Mouse (Mus musculus) lung, postnatal 0 days (tissue): ENCODE measurements around the gene Prkcg. TPM values are rescaled to one million over a fixed set of nuclear protein-coding genes. Genes with fewer than 3 reads are reported as not detected.
A peak's percentile ranks its signal among the peaks of the same experiment; 100 is the strongest.

Experiments used
- ATAC-seq: fragments of 200-750 bp; cut with Nextera tagmentation; 2 replicates; pipeline ENCODE4 v1.8.0; 2017; ENCODE audit warnings: moderate library complexity
- DNase-seq: peaks from one replicate; pipeline ENCODE4 v3.0.0-alpha.2; 2016; ENCODE audit warnings: low spot score
- H3K27ac ChIP-seq: fragments of 300-500 bp; sonication (generic); 2 replicates; pipeline ENCODE4 v1.5.1; 2014; ENCODE audit warnings: antibody characterized with exemption, mild to moderate bottlenecking, low read length, mixed read lengths
- H3K27me3 ChIP-seq: fragments of 300-500 bp; sonication (generic); replicated peaks from 2 replicates; pipeline ENCODE4 v1.6.1; 2014; ENCODE audit warnings: low read length, mixed read lengths; ENCODE audit not compliant: insufficient read depth
- H3K36me3 ChIP-seq: fragments of 300-500 bp; sonication (generic); 2 replicates; pipeline ENCODE4 v1.6.1; 2014; ENCODE audit warnings: low read length, mixed read lengths; ENCODE audit not compliant: insufficient read depth
- H3K4me1 ChIP-seq: fragments of 300-500 bp; sonication (generic); 2 replicates; pipeline ENCODE4 v1.6.1; 2014; ENCODE audit warnings: antibody characterized with exemption, low read depth, low read length, mixed read lengths; ENCODE audit not compliant: insufficient read depth
- H3K4me2 ChIP-seq: fragments of 300-500 bp; sonication (generic); replicated peaks from 2 replicates; pipeline ENCODE4 v1.6.1; 2014; ENCODE audit warnings: low read depth, mild to moderate bottlenecking, low read length, moderate library complexity, mixed read lengths
- H3K4me3 ChIP-seq: fragments of 300-500 bp; sonication (generic); 2 replicates; pipeline ENCODE4 v1.5.1; 2014; ENCODE audit warnings: low read depth, low read length
- H3K9ac ChIP-seq: fragments of 300-500 bp; sonication (generic); replicated peaks from 2 replicates; pipeline ENCODE4 v1.6.1; 2014; ENCODE audit warnings: low read depth, mild to moderate bottlenecking
- H3K9me3 ChIP-seq: fragments of 300-500 bp; sonication (generic); 2 replicates; pipeline ENCODE4 v1.6.1; 2016; ENCODE audit warnings: low read length, mixed read lengths
- CTCF ChIP-seq: IDR thresholded peaks from 2 replicates; pipeline ENCODE4 v1.5.1; 2016; ENCODE audit warnings: antibody characterized with exemption, mild to moderate bottlenecking
- EP300 ChIP-seq: IDR thresholded peaks from 2 replicates; pipeline ENCODE4 v1.6.1; 2016; ENCODE audit warnings: antibody characterized with exemption, mild to moderate bottlenecking, control low read depth
- WGBS: fragments of 180-500 bp; shearing (Covaris S2); extraction: QIAGEN DNeasy Blood & Tissue Kit; methylation state at CpG from one replicate; pipeline ENCODE4 v1.1.7; 2014; 5-methylcytosine and 5-hydroxymethylcytosine counted together
- polyA plus RNA-seq: library from polyadenylated mRNA; unstranded; fragments of >200 nt; fragmentation: Nextera tagmentation; extraction: Ambion mirVana; gene quantifications from 2 replicates; pipeline ENCODE4 v1.2.1, GENCODE M21; 2015

Gene Prkcg
- polyA plus RNA-seq, 1 experiment from 2014 or later = 0.58 TPM

DNA sequence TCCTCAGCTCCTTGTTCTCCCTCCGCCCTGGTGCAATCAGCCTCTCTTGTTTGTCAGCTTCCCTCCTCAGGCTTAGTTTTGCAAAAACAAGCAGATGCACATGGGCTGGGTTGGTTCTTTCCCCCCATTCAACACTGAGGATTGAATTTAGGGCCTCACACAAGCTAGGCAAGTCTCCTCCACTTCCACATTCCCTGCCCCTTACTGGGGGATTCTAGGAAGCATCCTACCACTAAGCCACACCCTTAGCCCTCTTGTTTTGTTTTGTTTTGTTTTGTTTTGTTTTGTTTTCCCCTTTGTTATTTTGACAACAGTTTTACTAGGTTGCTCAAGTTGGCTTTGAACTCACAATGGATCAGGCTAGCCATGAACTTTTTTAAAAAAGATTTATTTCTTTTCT lies 71.7 kb downstream of the Prkcg start:
- Histone ChIP-seq H3K9ac (no peak overlapping the region), H3K27me3 (0 out of 2 replicates have a peak, but pooled peaks cover under 1% of the 10 kb centered on the region), H3K4me1 (no peaks in the 10 kb centered on the region), H3K36me3 (no peaks in the 10 kb centered on the region), H3K4me2 (no peak overlapping the region), H3K4me3 (no peak overlapping the region), H3K27ac (no peak overlapping the region), H3K9me3 (no peaks in the 10 kb centered on the region)
- TF ChIP-seq CTCF (no peak), EP300 (no peak)
- no peak for DNase-seq
- no peak for ATAC-seq
- WGBS = 86% methylated on average over 1 of the region's 1 CpGs

DNA sequence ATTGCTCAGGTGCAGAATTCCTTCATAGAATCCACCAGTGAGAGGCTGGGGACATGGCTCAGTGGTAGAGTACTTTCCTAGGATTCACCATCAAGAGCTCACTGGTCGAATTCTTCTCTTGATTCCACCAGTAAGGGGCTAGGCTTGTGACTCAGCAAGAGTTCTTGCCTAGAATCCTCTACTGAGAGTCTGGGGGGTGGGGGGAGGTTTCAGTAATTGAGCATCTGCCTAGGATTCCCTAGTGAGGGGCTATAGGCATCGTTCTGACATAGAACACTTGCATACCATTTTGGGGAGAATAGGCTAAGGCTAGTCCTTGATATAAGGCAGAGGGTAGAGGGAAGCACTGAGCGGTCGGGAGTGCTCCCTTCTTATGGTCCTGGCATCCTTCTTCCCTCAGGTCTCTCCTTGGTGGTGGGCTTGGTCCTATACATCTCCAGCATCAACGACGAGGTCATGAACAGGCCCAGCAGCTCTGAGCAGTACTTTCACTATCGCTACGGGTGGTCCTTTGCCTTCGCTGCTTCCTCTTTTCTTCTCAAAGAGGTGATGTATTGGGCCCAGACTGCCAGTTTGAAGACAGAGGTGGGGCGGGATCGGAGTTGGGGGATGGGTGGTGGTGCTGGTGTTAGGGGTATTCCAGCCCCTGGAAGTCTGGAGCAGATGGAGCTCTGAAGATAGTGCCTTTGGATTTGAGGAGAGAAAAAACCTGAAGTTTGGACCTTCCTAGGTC lies 76.7 kb downstream of the Prkcg start:
- H3K4me2 ChIP-seq = no peak overlapping the region
- no peak for TF ChIP-seq CTCF
- no peak for TF ChIP-seq EP300
- 0 out of 2 replicates have a peak, but pooled peaks cover 5% of the 10 kb centered on the region for H3K27me3 ChIP-seq
- H3K27ac ChIP-seq = no peak overlapping the region
- ATAC-seq = no peak
- H3K36me3 ChIP-seq = no peaks in the 10 kb centered on the region
- H3K4me3 ChIP-seq = no peak overlapping the region
- H3K9ac ChIP-seq = no peak overlapping the region
- H3K4me1 ChIP-seq = no peaks in the 10 kb centered on the region
- 29% methylated on average over 11 of the region's 11 CpGs for WGBS
- H3K9me3 ChIP-seq = no peaks in the 10 kb centered on the region
- DNase-seq = no peak

DNA sequence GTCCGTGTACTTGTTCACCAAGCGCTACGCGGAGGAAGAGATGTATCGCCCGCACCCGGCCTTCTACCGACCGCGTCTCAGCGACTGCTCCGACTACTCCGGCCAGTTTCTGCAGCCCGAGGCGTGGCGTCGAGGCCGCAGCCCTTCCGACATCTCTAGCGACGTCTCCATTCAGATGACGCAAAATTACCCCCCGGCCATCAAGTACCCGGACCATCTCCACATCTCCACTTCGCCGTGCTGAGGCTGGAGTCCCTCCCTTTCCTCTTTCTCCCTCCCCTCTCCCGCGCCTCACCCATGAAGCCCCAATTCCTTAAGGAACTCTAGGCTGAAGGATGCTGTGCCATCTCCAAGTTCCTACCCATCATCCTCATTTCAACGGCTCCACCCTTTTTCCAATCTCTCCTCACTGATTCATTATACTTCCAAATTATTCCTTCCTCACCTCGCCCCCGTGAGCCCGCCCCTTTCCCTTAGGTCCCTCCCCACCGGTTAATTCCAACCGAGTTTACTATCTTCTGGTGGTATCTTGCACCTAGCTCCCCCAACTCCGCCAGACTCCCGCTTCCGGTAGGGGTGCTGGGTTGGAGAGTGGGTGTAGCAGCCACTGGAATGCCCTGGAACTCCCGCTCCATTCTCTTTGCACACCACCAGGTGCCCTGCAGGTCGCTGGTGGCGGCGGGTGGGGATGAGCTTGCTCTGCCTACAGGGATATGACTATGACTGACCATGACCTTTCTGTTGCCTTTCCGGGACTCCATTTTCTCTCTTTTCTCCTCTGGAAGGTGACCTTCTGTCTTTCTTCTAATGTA lies 77.9 kb downstream of the Prkcg start:
- no peak for DNase-seq
- ATAC-seq = no peak
- H3K27me3 ChIP-seq = 0 out of 2 replicates have a peak, but pooled peaks cover 5% of the 10 kb centered on the region
- H3K4me1 ChIP-seq = no peaks in the 10 kb centered on the region
- H3K4me2 ChIP-seq = 0 out of 2 replicates have a peak overlapping the region, but pooled peaks have one; percentile 8
- no peaks in the 10 kb centered on the region for H3K9me3 ChIP-seq
- no peaks in the 10 kb centered on the region for H3K36me3 ChIP-seq
- no peak overlapping the region for H3K27ac ChIP-seq
- H3K9ac ChIP-seq = no peak overlapping the region
- TF ChIP-seq EP300 = no peak
- no peak for TF ChIP-seq CTCF
- 16% methylated on average over 38 of the region's 42 CpGs for WGBS
- no peak overlapping the region for H3K4me3 ChIP-seq

DNA sequence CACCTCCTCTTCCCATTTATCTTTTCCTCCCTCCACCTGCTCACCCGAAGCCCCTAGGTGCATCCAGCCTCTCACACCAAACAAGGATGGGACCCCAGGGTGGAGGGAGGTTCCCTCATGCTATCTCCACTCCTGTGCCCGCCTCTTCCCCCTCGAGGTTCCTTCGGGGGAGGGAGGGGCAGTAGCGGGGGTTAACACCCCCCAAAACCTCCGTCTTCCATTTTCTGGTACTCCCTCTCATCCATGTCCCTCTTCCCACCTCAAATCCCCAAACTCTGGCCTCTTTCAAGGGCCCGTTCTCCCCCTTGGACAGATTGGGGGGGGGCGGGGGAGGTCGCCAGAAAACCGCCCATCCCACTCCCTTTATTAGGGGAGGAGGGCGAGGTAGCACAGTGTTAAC lies 78.6 kb downstream of the Prkcg start:
- Histone ChIP-seq H3K36me3 (no peaks in the 10 kb centered on the region), H3K4me3 (no peak overlapping the region), H3K9me3 (no peaks in the 10 kb centered on the region), H3K27me3 (0 out of 2 replicates have a peak, but pooled peaks cover 5% of the 10 kb centered on the region), H3K9ac (no peak overlapping the region), H3K27ac (no peak overlapping the region), H3K4me2 (no peak overlapping the region), H3K4me1 (no peaks in the 10 kb centered on the region)
- no peak for ATAC-seq
- DNase-seq = no peak
- WGBS = 11% methylated on average over 9 of the region's 11 CpGs
- TF ChIP-seq EP300 = no peak
- TF ChIP-seq CTCF = no peak

DNA sequence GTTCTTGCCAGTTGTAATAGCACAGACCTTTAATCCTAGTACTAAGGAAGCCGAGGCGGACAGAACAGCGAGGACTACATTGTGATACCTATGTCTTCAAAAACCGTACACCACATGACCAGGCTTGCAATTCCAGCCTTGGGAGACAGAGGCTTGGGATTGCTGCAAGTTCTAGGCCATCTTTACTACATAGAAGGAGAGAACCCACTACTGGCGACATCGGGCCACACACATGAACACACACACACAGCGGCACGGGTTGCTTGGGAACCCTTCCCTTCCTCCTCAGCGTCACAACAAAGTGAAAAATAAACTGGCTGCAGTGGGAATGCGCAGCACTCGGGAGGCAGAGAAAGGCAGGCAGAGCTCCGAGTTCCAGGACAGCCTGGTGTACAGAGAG lies 79.3 kb downstream of the Prkcg start:
- no peak overlapping the region for H3K4me3 ChIP-seq
- H3K4me2 ChIP-seq = no peak overlapping the region
- H3K36me3 ChIP-seq = no peaks in the 10 kb centered on the region
- H3K27me3 ChIP-seq = 0 out of 2 replicates have a peak, but pooled peaks cover 5% of the 10 kb centered on the region
- TF ChIP-seq CTCF = no peak
- no peak for TF ChIP-seq EP300
- H3K27ac ChIP-seq = no peak overlapping the region
- no peaks in the 10 kb centered on the region for H3K4me1 ChIP-seq
- 27% methylated on average over 12 of the region's 12 CpGs for WGBS
- no peak for ATAC-seq
- no peaks in the 10 kb centered on the region for H3K9me3 ChIP-seq
- DNase-seq = no peak
- no peak overlapping the region for H3K9ac ChIP-seq

DNA sequence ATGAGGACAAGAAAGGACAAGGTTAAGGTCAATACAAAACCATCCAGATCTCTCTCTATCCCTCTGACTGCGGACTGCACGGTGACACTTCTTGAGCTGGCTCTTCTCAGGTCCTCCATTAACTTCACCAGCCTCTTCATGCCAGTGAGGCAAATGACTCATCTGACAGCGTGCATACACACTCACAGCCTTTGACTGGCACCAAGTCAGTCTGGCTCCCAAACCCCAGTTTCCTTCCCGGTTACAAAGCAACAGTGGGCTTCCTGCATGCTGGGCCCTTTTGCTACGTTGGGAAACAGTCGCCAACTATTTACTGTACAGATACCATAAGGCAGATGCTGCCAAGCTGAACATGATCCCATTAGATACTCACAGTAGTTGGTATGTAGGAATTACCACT lies 80.2 kb downstream of the Prkcg start:
- no peak overlapping the region for H3K4me3 ChIP-seq
- H3K9ac ChIP-seq = no peak overlapping the region
- no peak overlapping the region for H3K4me2 ChIP-seq
- TF ChIP-seq EP300 (no peak), CTCF (no peak)
- 62% methylated on average over 6 of the region's 6 CpGs for WGBS
- ATAC-seq = no peak
- no peaks in the 10 kb centered on the region for H3K36me3 ChIP-seq
- no peaks in the 10 kb centered on the region for H3K9me3 ChIP-seq
- 0 out of 2 replicates have a peak, but pooled peaks cover 5% of the 10 kb centered on the region for H3K27me3 ChIP-seq
- no peak overlapping the region for H3K27ac ChIP-seq
- DNase-seq = no peak
- H3K4me1 ChIP-seq = no peaks in the 10 kb centered on the region
